Mouse (Mus musculus) heart, postnatal 0 days (tissue): Measurements from ENCODE around the gene Ly75. TPM values are rescaled to one million over a fixed set of nuclear protein-coding genes. Genes with fewer than 3 reads are reported as not detected.

Source experiments
- ATAC-seq: fragments of 200-750 bp; cut with Nextera tagmentation; 2 replicates; pipeline ENCODE4 v1.8.0; 2017; ENCODE audit warnings: low read depth, moderate number of reproducible peaks, moderate library complexity; ENCODE audit not compliant: insufficient read depth
- DNase-seq: peaks from one replicate; pipeline ENCODE4 v3.0.0-alpha.2; 2016; ENCODE audit warnings: low spot score
- H3K27ac ChIP-seq: fragments of 300-500 bp; sonication (generic); 2 replicates; pipeline ENCODE4 v1.5.1; 2014; ENCODE audit warnings: low read depth, mild to moderate bottlenecking
- H3K27me3 ChIP-seq: fragments of 300-500 bp; sonication (generic); 2 replicates; pipeline ENCODE4 v1.6.1; 2014; ENCODE audit warnings: low read length, mixed read lengths; ENCODE audit not compliant: control insufficient read depth, insufficient read depth
- H3K36me3 ChIP-seq: fragments of 300-500 bp; sonication (generic); replicated peaks from 2 replicates; pipeline ENCODE4 v1.6.1; 2014; ENCODE audit warnings: low read length, mixed read lengths; ENCODE audit not compliant: control insufficient read depth, insufficient read depth
- H3K4me1 ChIP-seq: fragments of 300-500 bp; sonication (generic); 2 replicates; pipeline ENCODE4 v1.6.1; 2014; ENCODE audit warnings: antibody characterized with exemption; ENCODE audit not compliant: control insufficient read depth, insufficient read depth
- H3K4me2 ChIP-seq: fragments of 300-500 bp; sonication (generic); 2 replicates; pipeline ENCODE4 v1.6.1; 2014; ENCODE audit warnings: low read depth, mild to moderate bottlenecking, low read length, moderate library complexity
- H3K4me3 ChIP-seq: fragments of 300-500 bp; sonication (generic); 2 replicates; pipeline ENCODE4 v1.5.1; 2014; ENCODE audit warnings: low read depth, low read length
- H3K9ac ChIP-seq: fragments of 300-500 bp; sonication (generic); replicated peaks from 2 replicates; pipeline ENCODE4 v1.6.1; 2014; ENCODE audit warnings: low read depth, low read length, mixed read lengths
- H3K9me3 ChIP-seq: fragments of 300-500 bp; sonication (generic); replicated peaks from 2 replicates; pipeline ENCODE4 v1.6.1; 2016; ENCODE audit warnings: low read length; ENCODE audit not compliant: control insufficient read depth
- CTCF ChIP-seq: IDR thresholded peaks from 2 replicates; pipeline ENCODE4 v1.5.1; 2016; ENCODE audit warnings: antibody characterized with exemption, control low read depth, low read depth
- EP300 ChIP-seq: IDR thresholded peaks from 2 replicates; pipeline ENCODE4 v1.6.1; 2016; ENCODE audit warnings: antibody characterized with exemption, low read depth
- WGBS: fragments of 180-500 bp; shearing (Covaris S2); extraction: QIAGEN DNeasy Blood & Tissue Kit; methylation state at CpG from one replicate; pipeline ENCODE4 v1.1.7; 2014; 5-methylcytosine and 5-hydroxymethylcytosine counted together
- polyA plus RNA-seq: library from polyadenylated mRNA; unstranded; fragments of >200 nt; fragmentation: Nextera tagmentation; extraction: Ambion mirVana; gene quantifications from 2 replicates; pipeline ENCODE4 v1.2.1, GENCODE M21; 2015
- total RNA-seq: library from RNA; depleted of rRNA; stranded (reverse); fragments of >200 nt; gene quantifications from 2 replicates; pipeline ENCODE4 v1.2.3, GENCODE M21; 2014; ENCODE audit warnings: low replicate concordance

The Ly75 gene
- total and polyA plus RNA-seq, 2 experiments from 2014 or later: 0.34 to 0.64 TPM

- Histone ChIP-seq H3K9me3 (no peaks in the 10 kb centered on the region), H3K27me3 (no peaks in the 10 kb centered on the region), H3K36me3 (no peaks in the 10 kb centered on the region), H3K4me1 (no peaks in the 10 kb centered on the region), H3K27ac (no peak overlapping the region), H3K9ac (no peak overlapping the region), H3K4me3 (no peak overlapping the region), H3K4me2 (no peak overlapping the region)
- ATAC-seq (no peak), DNase-seq (no peak)
- TF ChIP-seq CTCF: no peak
- TF ChIP-seq EP300: no peak
- 75% methylated on average over 7 of the region's 7 CpGs for WGBS
These were observed 35.2 kb downstream of the Ly75 start for GRCm38 (mm10) chr2:60347875-60348274.

GRCm38 (mm10) chr2:60346531-60346930 is 36.6 kb downstream of the Ly75 start:
- no peak for ATAC-seq

GRCm38 (mm10) chr2:60345717-60346116 is 37.4 kb downstream of the Ly75 start:
- H3K4me3 ChIP-seq: no peak overlapping the region
- no peaks in the 10 kb centered on the region for H3K27me3 ChIP-seq
- H3K27ac ChIP-seq: no peak overlapping the region
- 93% methylated on average over 7 of the region's 7 CpGs for WGBS
- H3K4me2 ChIP-seq: no peak overlapping the region
- H3K9ac ChIP-seq: no peak overlapping the region
- TF ChIP-seq CTCF: no peak
- TF ChIP-seq EP300: no peak
- no peaks in the 10 kb centered on the region for H3K9me3 ChIP-seq
- no peak for DNase-seq
- no peaks in the 10 kb centered on the region for H3K36me3 ChIP-seq
- no peaks in the 10 kb centered on the region for H3K4me1 ChIP-seq
- no peak for ATAC-seq

More at GRCm38 (mm10) chr2:60346531-60346930, 36.6 kb downstream of the Ly75 start:
- Histone ChIP-seq H3K4me2 (no peak overlapping the region), H3K4me3 (no peak overlapping the region), H3K27ac (no peak overlapping the region), H3K9ac (no peak overlapping the region), H3K9me3 (no peaks in the 10 kb centered on the region), H3K27me3 (no peaks in the 10 kb centered on the region), H3K4me1 (no peaks in the 10 kb centered on the region), H3K36me3 (no peaks in the 10 kb centered on the region)
- no peak for TF ChIP-seq EP300
- no peak for TF ChIP-seq CTCF
- DNase-seq: no peak
- 84% methylated on average over 8 of the region's 8 CpGs for whole genome bisulfite sequencing

- ATAC-seq (no peak), DNase-seq (no peak)
- Histone ChIP-seq H3K27ac (no peak overlapping the region), H3K27me3 (no peaks in the 10 kb centered on the region), H3K9ac (no peak overlapping the region), H3K36me3 (no peaks in the 10 kb centered on the region), H3K4me1 (no peaks in the 10 kb centered on the region), H3K4me2 (no peak overlapping the region), H3K4me3 (no peak overlapping the region), H3K9me3 (no peaks in the 10 kb centered on the region)
- 85% methylated on average over 11 of the region's 11 CpGs for WGBS
- TF ChIP-seq CTCF: no peak
- no peak for TF ChIP-seq EP300
These were observed 39.4 kb downstream of the Ly75 start for GRCm38 (mm10) chr2:60343607-60344289.

- Histone ChIP-seq H3K9ac (no peak overlapping the region), H3K27ac (no peak overlapping the region), H3K27me3 (no peaks in the 10 kb centered on the region), H3K9me3 (no peaks in the 10 kb centered on the region), H3K4me2 (no peak overlapping the region), H3K4me1 (no peaks in the 10 kb centered on the region), H3K4me3 (no peak overlapping the region), H3K36me3 (no peaks in the 10 kb centered on the region)
- TF ChIP-seq EP300 (no peak), CTCF (no peak)
- WGBS: 44% methylated on average over 4 of the region's 4 CpGs
- no peak for DNase-seq
- ATAC-seq: no peak
These were observed 40.8 kb downstream of the Ly75 start for GRCm38 (mm10) chr2:60342107-60342880.
